Mouse (Mus musculus) heart, postnatal 36 days (tissue): ENCODE measurements around the gene Gabrb2. TPM values are rescaled to one million over a fixed set of nuclear protein-coding genes. Genes with fewer than 3 reads are reported as not detected.

Source experiments
- DNase-seq, 2 experiments: peaks; one replicate each; pipeline ENCODE4 v3.0.0; 2021 to 2022
- intact Hi-C: fragments of 180-260 bp; cut with DNase I; formaldehyde crosslinking; loops from one replicate; pipeline ENCODE4 v1.15.1; 2025
- total RNA-seq, 2 experiments: library from RNA; stranded (reverse); gene quantifications; 2 replicates each; pipeline ENCODE4 v1.2.3; 2021

Gabrb2 gene
- total RNA-seq: 1 to 10 TPM in 1 of 2 experiments, under 1 TPM in 1; 0.61 to 2.2 TPM

GRCm38 (mm10) chr11:42418996-42419782, at the start of gene Gabrb2:
Gene Gabrb2, plus strand, starts transcription at chr11:42419757.
- intact Hi-C loops: no loop called here
- no peak for DNase-seq

- intact Hi-C loops: no loop called here
- DNase-seq: no peak
Observed at GRCm38 (mm10) chr11:42378983-42379382, 40.6 kb upstream of the Gabrb2 start.

- intact Hi-C loops: no loop called here
- DNase-seq: no peak
Observed at GRCm38 (mm10) chr11:42386486-42386885, 33.1 kb upstream of the Gabrb2 start.

- intact Hi-C loops: no loop called here
- no peak for DNase-seq
Observed at GRCm38 (mm10) chr11:42390682-42391290, 28.8 kb upstream of the Gabrb2 start.

- DNase-seq: no peak
- intact Hi-C loops: no loop called here
Observed at GRCm38 (mm10) chr11:42393451-42393850, 26.1 kb upstream of the Gabrb2 start.

GRCm38 (mm10) chr11:42419791-42420633, 455 bp downstream of the Gabrb2 start:
- intact Hi-C loops: loop anchor here (5.0 to 10.0 kb wide), 3 partner anchors 175 to 1555 kb away; partner anchors contain the start of gene Gabra1
- DNase-seq: no peak

GRCm38 (mm10) chr11:42420634-42421470, 1.3 kb downstream of the Gabrb2 start:
- DNase-seq: peak; percentile 21 to 33
- intact Hi-C loops: loop anchor here (5.0 to 10.0 kb wide), 3 partner anchors 176 to 1556 kb away; partner anchors contain the start of gene Gabra1

- peak; percentile 13 to 47 for DNase-seq
- intact Hi-C loops: loop anchor here (5.0 to 10.0 kb wide), 3 partner anchors 178 to 1558 kb away; partner anchors contain the start of gene Gabra1
Observed at GRCm38 (mm10) chr11:42423231-42423630, 3.7 kb downstream of the Gabrb2 start.

- DNase-seq: no peak
- intact Hi-C loops: no loop called here
Observed at GRCm38 (mm10) chr11:42431495-42431894, 11.9 kb downstream of the Gabrb2 start.

GRCm38 (mm10) chr11:42438978-42439377, 19.4 kb downstream of the Gabrb2 start:
- intact Hi-C loops: no loop called here
- no peak for DNase-seq

GRCm38 (mm10) chr11:42443641-42444040, 24.1 kb downstream of the Gabrb2 start:
- intact Hi-C loops: no loop called here
- no peak for DNase-seq

- intact Hi-C loops: no loop called here
- no peak for DNase-seq
Observed at GRCm38 (mm10) chr11:42448929-42449328, 29.4 kb downstream of the Gabrb2 start.

- intact Hi-C loops: no loop called here
- no peak for DNase-seq
Observed at GRCm38 (mm10) chr11:42464136-42464535, 44.6 kb downstream of the Gabrb2 start.

- intact Hi-C loops: no loop called here
- no peak for DNase-seq
Observed at GRCm38 (mm10) chr11:42468381-42468780, 48.8 kb downstream of the Gabrb2 start.

- intact Hi-C loops: no loop called here
- no peak for DNase-seq
Observed at GRCm38 (mm10) chr11:42474523-42474922, 55.0 kb downstream of the Gabrb2 start.

- intact Hi-C loops: no loop called here
- no peak for DNase-seq
Observed at GRCm38 (mm10) chr11:42487625-42488024, 68.1 kb downstream of the Gabrb2 start.

- intact Hi-C loops: no loop called here
- DNase-seq: no peak
Observed at GRCm38 (mm10) chr11:42501166-42501565, 81.6 kb downstream of the Gabrb2 start.

- no peak for DNase-seq
- intact Hi-C loops: no loop called here
Observed at GRCm38 (mm10) chr11:42505436-42505835, 85.9 kb downstream of the Gabrb2 start.

GRCm38 (mm10) chr11:42505911-42506310, 86.4 kb downstream of the Gabrb2 start:
- no peak for DNase-seq
- intact Hi-C loops: no loop called here

- DNase-seq: no peak
- intact Hi-C loops: no loop called here
Observed at GRCm38 (mm10) chr11:42521960-42522359, 102.4 kb downstream of the Gabrb2 start.
